Mouse (Mus musculus) bone marrow, adult 2 months (tissue): ENCODE measurements at regions not wholly inside any gene's neighbourhood (a gene's known extent, or its start where the extent isn't known, plus 50 kb on each side); places are given as distances from the start of the nearest gene placed in this dataset.

Experiments
- CTCF ChIP-seq: fragments of 200-500 bp; IDR thresholded peaks from 2 replicates; pipeline ENCODE4 v1.5.1; 2011; ENCODE audit warnings: low read length, control low read depth; ENCODE audit not compliant: control insufficient read depth, insufficient read depth
- POLR2A ChIP-seq: fragments of 200-500 bp; IDR thresholded peaks from 2 replicates; pipeline ENCODE4 v1.6.1; 2011; ENCODE audit warnings: low read depth, mild to moderate bottlenecking, control low read depth, low read length, borderline replicate concordance; ENCODE audit not compliant: control insufficient read depth

DNA sequence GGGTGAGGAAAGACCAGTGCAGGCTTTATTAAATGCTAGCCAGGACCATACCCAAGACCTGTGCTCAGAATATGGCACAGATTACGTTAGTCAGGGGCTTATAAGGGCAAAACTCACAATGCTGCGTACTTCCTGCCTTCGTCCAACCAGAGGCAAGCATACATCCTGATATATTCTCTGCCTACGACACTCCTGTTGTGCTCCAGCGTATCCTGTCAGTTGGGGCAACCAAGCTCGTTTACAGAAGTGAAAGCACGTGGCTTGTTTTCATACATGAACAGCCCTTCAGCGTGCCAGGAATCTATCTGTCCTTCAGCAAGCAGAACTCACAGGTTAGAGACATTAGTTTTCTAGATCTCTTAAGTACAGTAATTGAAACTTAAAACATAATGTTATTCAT, 119.9 kb upstream of the Sulf2 start:
- TF ChIP-seq CTCF, result no peak
- no peak for TF ChIP-seq POLR2A
